Mouse (Mus musculus) midbrain, embryonic 16.5 days (tissue): ENCODE data around the gene Arl6ip5. TPM values are rescaled to one million over a fixed set of nuclear protein-coding genes. Genes with fewer than 3 reads are reported as not detected.

ENCODE experiments used
- ATAC-seq: fragments of 200-750 bp; cut with Nextera tagmentation; 2 replicates; pipeline ENCODE4 v1.8.0; 2017; ENCODE audit warnings: moderate TSS enrichment
- H3K27ac ChIP-seq: fragments of 300-500 bp; sonication (generic); 2 replicates; pipeline ENCODE4 v1.5.1; 2014; ENCODE audit warnings: mild to moderate bottlenecking, low read length, mixed read lengths
- H3K27me3 ChIP-seq: fragments of 300-500 bp; sonication (generic); 2 replicates; pipeline ENCODE4 v1.6.1; 2014; ENCODE audit warnings: low read depth, low read length, mixed read lengths; ENCODE audit not compliant: control insufficient read depth, insufficient read depth
- H3K36me3 ChIP-seq: fragments of 300-500 bp; sonication (generic); 2 replicates; pipeline ENCODE4 v1.6.1; 2014; ENCODE audit warnings: mild to moderate bottlenecking, low read length, moderate library complexity, mixed read lengths; ENCODE audit not compliant: control insufficient read depth, insufficient read depth
- H3K4me1 ChIP-seq: fragments of 300-500 bp; sonication (generic); 2 replicates; pipeline ENCODE4 v1.6.1; 2014; ENCODE audit warnings: mild to moderate bottlenecking, low read length, mixed read lengths; ENCODE audit not compliant: control insufficient read depth, insufficient read depth
- H3K4me2 ChIP-seq: fragments of 300-500 bp; sonication (generic); 2 replicates; pipeline ENCODE4 v1.6.1; 2014; ENCODE audit warnings: mild to moderate bottlenecking, low read length, mixed read lengths
- H3K4me3 ChIP-seq: fragments of 300-500 bp; sonication (generic); 2 replicates; pipeline ENCODE4 v1.5.1; 2014; ENCODE audit warnings: low read depth, mild to moderate bottlenecking, low read length, moderate library complexity, mixed read lengths
- H3K9ac ChIP-seq: fragments of 300-500 bp; sonication (generic); 2 replicates; pipeline ENCODE4 v1.6.1; 2014; ENCODE audit warnings: low read depth, low read length, mixed read lengths
- H3K9me3 ChIP-seq: fragments of 300-500 bp; sonication (generic); replicated peaks from 2 replicates; pipeline ENCODE4 v1.6.1; 2014; ENCODE audit warnings: mild to moderate bottlenecking, low read length, mixed read lengths; ENCODE audit not compliant: control insufficient read depth, poor library complexity, severe bottlenecking
- WGBS: fragments of 180-500 bp; shearing (Covaris S2); extraction: QIAGEN DNeasy Blood & Tissue Kit; methylation state at CpG from one replicate; pipeline ENCODE4 v1.1.7; 2014; 5-methylcytosine and 5-hydroxymethylcytosine counted together
- polyA plus RNA-seq: library from polyadenylated mRNA; unstranded; fragments of >200 nt; fragmentation: Nextera tagmentation; extraction: Ambion mirVana; gene quantifications from 2 replicates; pipeline ENCODE4 v1.2.1, GENCODE M21; 2015

Arl6ip5 gene
- polyA plus RNA-seq: 149 and 160 TPM in 2 replicates

DNA sequence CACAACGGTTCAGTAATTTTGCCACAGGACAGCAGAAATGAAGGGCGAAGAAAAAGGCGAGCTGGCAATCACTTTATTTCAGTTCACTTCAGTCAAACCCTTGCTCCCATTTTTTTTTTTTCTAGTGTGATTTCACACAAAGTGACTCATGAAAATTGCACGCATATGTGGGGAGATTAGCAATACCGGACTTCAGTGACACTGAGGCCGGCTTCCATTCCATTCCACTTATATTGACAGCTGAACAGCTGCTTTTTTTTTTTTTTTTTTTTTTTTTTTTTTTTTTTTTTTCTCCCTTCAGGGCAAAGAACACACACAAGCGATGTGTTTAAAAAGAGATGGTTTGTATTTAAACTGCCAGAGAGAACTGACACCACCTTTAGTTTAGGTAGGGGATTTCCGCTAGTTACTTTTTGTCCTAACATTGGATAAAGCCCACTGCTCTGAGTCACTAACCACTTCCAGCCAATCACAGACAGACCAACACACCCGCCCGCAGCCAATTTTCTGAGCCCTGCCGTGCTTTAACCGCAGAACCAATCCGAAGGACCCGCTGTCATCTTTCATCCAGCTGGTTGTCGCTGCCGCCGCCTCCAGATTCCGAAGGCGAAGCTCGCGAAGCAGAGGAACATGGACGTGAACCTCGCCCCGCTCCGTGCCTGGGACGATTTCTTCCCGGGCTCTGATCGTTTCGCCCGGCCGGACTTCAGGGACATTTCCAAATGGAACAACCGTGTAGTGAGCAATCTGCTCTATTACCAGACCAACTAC, at the start of gene Arl6ip5:
Gene Arl6ip5, plus strand, starts transcription at position 499 of the 771 bp plus-strand sequence.
- Histone ChIP-seq H3K4me3 (peak within 1 kb of the TSS; percentile 68), H3K9ac (peak within 1 kb of the TSS; percentile 82), H3K4me2 (peak within 1 kb of the TSS; percentile 65), H3K4me1 (peaks cover 18% of the 10 kb centered on the region), H3K27me3 (no peaks in the 10 kb centered on the region), H3K36me3 (no peaks in the 10 kb centered on the region), H3K27ac (peak within 1 kb of the TSS; percentile 53), H3K9me3 (no peaks in the 10 kb centered on the region)
- 8% methylated on average over 32 of the region's 32 CpGs for WGBS
- peak; percentile 85 for ATAC-seq

DNA sequence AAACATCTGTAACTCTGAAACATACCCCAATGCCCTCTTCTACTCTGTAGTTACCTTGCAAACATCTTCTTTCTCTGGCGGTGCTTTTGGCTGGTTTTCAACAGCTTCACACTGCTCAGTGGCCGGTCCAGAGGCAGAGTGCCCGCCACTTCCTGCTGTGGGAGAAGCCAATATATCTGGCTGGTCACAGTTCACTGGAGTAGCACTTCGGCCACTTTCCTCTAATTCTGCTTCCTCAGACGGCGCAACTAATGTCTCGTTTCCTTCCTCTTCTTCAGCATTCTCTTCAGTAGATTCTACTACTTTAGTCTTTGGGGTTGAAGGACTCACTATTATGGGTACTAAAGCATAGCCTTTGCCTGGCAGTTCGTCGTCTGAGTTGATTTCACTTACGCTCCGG, 34.8 kb upstream of the Arl6ip5 start:
- Histone ChIP-seq H3K9ac (0 out of 2 replicates have a peak overlapping the region, but pooled peaks have one; percentile 16), H3K4me2 (no peak overlapping the region), H3K27ac (no peak overlapping the region), H3K36me3 (peaks cover 12% of the 10 kb centered on the region; the same call in 1 of the 2 replicates), H3K4me1 (peaks cover 19% of the 10 kb centered on the region), H3K27me3 (no peaks in the 10 kb centered on the region), H3K4me3 (no peak overlapping the region), H3K9me3 (no peaks in the 10 kb centered on the region)
- 82% methylated on average over 11 of the region's 11 CpGs for WGBS
- no peak for ATAC-seq

DNA sequence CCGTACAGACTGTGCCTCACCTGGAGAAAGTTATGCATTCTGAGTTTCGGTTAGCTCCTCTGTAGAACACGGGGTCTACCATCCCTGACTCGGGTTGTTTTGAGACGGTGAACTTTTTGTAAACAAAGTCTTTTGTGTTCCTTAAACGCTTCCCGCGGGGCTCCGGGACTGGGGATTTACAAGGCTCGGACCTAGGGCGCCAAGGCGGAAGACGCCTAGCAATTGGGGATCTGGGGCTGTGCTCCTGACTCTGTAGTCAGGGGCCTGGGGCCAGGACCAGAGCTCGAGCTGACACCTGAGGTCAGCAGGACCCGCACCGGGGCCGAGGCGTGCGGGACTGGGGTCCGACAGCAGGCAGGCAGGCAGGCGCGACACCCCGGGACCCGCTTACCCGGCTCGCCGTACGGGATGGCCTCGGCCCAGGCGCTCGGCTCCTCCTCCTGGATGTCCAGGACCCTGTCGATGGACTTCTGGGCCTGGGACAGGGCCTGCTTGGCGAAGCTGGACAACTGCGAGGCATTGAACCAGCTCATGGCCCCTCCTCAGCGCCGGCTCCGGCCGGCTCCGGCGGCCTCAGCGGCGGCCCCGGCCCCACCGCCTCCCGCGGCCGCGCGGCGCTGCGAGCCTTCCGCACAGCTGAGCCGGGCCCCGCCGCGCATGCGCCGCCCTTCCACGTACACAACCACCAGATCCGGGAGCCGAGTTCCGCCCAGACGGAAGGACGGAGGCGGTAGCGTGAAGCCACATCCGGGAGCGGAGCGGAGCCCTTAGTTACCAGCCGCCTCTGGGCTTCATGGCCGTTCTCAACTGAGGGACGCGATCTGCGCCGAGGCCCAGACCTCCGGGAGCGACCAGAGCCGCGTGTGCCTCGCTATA, 31.8 kb upstream of the Arl6ip5 start, which contains the start of gene Tmf1:
Gene Tmf1, minus strand, starts transcription at position 632 of the 876 bp plus-strand sequence.
- WGBS: under 1% methylated on average over 77 of the region's 80 CpGs
- H3K4me2 ChIP-seq: peak within 1 kb of the TSS; percentile 93
- peak within 1 kb of the TSS; percentile 99 for H3K9ac ChIP-seq
- peak within 1 kb of the TSS; percentile 91 for H3K27ac ChIP-seq
- no peaks in the 10 kb centered on the region for H3K27me3 ChIP-seq
- H3K36me3 ChIP-seq: peaks cover 9% of the 10 kb centered on the region; the same call in 1 of the 2 replicates
- ATAC-seq: peak; percentile 99
- H3K9me3 ChIP-seq: no peaks in the 10 kb centered on the region
- peak within 1 kb of the TSS; percentile 91 for H3K4me3 ChIP-seq
- H3K4me1 ChIP-seq: peaks cover 19% of the 10 kb centered on the region

DNA sequence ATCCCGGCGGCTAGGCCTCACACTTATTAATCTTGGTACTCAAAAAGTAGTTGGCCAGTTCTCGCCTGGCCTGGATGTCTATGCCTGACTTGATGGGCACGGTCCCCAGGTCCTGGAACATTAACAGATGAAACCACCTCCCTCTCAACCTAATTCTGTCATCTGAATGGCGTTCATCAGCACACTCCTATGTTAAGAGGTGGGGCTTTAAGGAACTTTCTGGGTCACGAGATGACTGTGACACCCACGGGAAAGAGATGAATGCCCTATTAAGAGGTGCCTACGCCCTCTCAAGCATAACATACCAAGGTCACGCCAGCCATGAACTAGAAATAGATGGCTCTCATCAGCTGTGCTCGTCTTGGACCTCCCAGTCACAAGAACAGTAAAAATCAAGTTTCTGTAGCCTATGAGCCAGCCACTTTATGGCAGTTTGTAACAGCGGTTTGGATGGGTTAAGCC, 31.1 kb upstream of the Arl6ip5 start:
- Histone ChIP-seq H3K4me1 (peaks cover 19% of the 10 kb centered on the region), H3K9ac (peak overlapping the region; percentile 99), H3K4me3 (peak overlapping the region; percentile 91), H3K9me3 (no peaks in the 10 kb centered on the region), H3K36me3 (peaks cover 9% of the 10 kb centered on the region; the same call in 1 of the 2 replicates), H3K4me2 (peak overlapping the region; percentile 93), H3K27ac (peak overlapping the region; percentile 91), H3K27me3 (no peaks in the 10 kb centered on the region)
- peak; percentile 77 for ATAC-seq
- WGBS: 10% methylated on average over 11 of the region's 11 CpGs

DNA sequence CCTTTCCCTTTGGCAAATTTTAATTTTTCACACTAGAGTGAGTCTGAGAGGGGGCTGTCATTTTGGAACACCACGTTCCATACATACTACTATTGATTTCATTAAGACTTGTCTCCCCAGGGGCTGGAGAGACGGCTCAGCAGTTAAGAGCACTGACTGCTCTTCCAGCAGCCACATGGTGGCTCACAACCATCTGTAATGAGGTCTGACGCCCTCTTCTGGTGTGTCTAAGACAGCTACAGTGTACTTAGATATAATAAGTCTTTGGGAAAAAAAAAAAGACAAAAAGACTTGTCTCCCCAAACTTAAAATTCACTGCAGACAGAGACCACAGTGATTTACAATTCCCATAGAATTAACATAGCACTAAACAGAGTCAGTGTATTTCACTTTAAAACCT, 10.1 kb upstream of the Arl6ip5 start:
- WGBS: 55% methylated on average over 3 of the region's 3 CpGs
- peaks cover 16% of the 10 kb centered on the region for H3K36me3 ChIP-seq
- peaks cover 10% of the 10 kb centered on the region for H3K4me1 ChIP-seq
- no peak overlapping the region for H3K4me3 ChIP-seq
- no peaks in the 10 kb centered on the region for H3K27me3 ChIP-seq
- ATAC-seq: no peak
- H3K27ac ChIP-seq: no peak overlapping the region
- H3K9me3 ChIP-seq: no peaks in the 10 kb centered on the region
- H3K4me2 ChIP-seq: no peak overlapping the region
- H3K9ac ChIP-seq: no peak overlapping the region

DNA sequence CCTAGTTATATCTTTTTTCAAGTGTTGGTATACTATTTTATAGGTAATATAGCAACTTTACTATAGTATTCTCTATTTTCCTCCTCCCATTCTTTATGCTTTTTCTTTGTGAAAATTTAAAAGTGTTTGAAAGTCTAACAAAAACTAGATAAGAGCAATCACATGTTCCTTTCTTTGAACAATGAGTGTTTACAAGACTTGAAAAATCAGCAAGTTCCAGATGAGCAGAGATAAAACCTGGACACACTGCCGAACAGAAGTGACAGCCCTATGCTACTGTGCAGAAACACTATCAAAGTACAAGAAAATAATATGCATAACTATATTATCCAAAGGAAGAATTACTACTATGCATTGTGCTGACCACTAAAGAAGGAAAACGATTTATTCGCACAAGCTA, 8.0 kb upstream of the Arl6ip5 start:
- no peak overlapping the region for H3K9ac ChIP-seq
- 91% methylated on average over 3 of the region's 3 CpGs for WGBS

DNA sequence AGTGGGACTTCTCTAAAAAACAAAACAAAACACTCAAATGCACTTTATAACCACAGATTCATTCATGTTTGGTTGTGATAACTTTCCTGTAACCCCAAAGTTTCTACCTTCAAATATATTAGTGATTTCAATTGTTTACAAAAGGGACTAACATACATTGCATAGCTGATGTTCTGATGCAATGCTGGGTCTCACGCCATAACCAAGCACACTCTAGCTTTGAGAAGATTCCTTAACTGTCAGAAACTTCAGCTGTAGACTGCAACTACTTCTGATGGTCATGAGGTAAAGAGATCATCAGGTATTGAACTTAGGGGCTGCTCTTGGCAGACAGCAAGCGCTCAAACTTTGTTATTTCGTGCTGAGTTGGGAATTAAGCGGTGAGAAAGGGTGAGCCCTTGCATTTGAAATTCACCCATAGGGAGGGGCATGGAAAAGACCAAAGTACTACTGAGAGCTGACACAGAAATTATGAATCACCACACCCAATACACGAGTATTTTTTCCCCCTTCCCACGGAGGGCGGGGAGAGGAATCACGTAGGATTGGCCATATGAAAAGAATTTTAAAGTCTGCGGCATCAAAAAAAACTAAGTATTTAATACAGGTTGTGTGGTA, 6.1 kb upstream of the Arl6ip5 start:
- ATAC-seq: no peak
- Histone ChIP-seq H3K27ac (no peak overlapping the region), H3K9me3 (no peaks in the 10 kb centered on the region), H3K27me3 (no peaks in the 10 kb centered on the region), H3K4me3 (peak overlapping the region; percentile 53), H3K36me3 (no peaks in the 10 kb centered on the region), H3K4me1 (peaks cover 10% of the 10 kb centered on the region), H3K4me2 (peak overlapping the region; percentile 55), H3K9ac (peak overlapping the region; percentile 77)
- WGBS: 13% methylated on average over 9 of the region's 9 CpGs

More for the DNA sequence above, 8.0 kb upstream of the Arl6ip5 start:
- Histone ChIP-seq H3K27me3 (no peaks in the 10 kb centered on the region), H3K27ac (no peak overlapping the region), H3K4me1 (peaks cover 10% of the 10 kb centered on the region), H3K36me3 (peaks cover 2% of the 10 kb centered on the region), H3K4me3 (no peak overlapping the region), H3K4me2 (no peak overlapping the region), H3K9me3 (no peaks in the 10 kb centered on the region)
- no peak for ATAC-seq

DNA sequence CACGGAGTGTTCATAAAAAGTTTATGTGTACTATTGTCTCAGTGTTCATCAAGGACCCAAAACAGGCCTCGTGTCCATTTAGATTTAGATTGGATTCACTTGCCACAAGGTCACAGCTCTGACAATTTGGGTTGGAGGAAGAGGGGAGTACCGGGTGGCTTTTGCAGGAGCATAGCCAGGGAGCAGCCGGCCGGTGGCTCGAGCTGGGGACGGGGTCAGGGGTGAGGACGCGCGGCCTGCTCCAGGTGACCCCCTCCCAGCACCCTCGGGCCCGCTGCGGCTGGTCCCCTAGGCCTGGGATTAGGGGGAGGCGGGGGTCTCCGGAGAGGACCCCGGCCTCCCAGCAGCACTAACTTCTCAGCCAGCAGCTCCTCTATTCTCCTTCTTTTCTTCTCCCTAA, 5.5 kb upstream of the Arl6ip5 start:
- ATAC-seq: peak; percentile 66
- no peaks in the 10 kb centered on the region for H3K9me3 ChIP-seq
- peak overlapping the region; percentile 53 for H3K4me3 ChIP-seq
- H3K36me3 ChIP-seq: no peaks in the 10 kb centered on the region
- peak overlapping the region; percentile 82 for H3K27ac ChIP-seq
- 0% methylated on average over 16 of the region's 16 CpGs for WGBS
- peak overlapping the region; percentile 55 for H3K4me2 ChIP-seq
- H3K4me1 ChIP-seq: peaks cover 10% of the 10 kb centered on the region
- H3K9ac ChIP-seq: peak overlapping the region; percentile 77
- no peaks in the 10 kb centered on the region for H3K27me3 ChIP-seq
